Mouse (Mus musculus) 3134 (cell line): ENCODE data around the gene Lrrc19.

Experiments
- DNase-seq: peaks from one replicate; pipeline ENCODE4 v3.0.0-alpha.2; 2011; ENCODE audit warnings: low spot score; ENCODE audit not compliant: insufficient read length; ENCODE audit errors: extremely low read depth

Gene Lrrc19

DNA sequence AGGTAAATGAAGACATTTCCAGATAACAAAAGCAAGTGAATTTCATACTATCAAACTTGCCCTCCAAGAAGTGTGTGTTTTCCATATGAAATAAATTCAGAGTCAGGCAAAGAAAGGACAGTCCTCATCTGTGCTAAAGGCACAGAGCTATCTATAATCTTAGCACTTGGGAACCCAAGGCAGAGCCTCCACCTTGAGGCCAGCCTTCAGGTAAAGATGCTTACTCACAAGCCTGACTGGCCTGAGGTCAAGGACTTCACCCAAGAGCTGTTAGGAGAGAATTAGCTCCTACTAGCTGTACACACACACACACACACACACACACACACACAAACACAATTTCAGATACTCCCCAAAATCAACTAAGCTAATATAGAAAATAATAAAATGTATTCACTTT, 57.2 kb downstream of the Lrrc19 start:
- no peak for DNase-seq

DNA sequence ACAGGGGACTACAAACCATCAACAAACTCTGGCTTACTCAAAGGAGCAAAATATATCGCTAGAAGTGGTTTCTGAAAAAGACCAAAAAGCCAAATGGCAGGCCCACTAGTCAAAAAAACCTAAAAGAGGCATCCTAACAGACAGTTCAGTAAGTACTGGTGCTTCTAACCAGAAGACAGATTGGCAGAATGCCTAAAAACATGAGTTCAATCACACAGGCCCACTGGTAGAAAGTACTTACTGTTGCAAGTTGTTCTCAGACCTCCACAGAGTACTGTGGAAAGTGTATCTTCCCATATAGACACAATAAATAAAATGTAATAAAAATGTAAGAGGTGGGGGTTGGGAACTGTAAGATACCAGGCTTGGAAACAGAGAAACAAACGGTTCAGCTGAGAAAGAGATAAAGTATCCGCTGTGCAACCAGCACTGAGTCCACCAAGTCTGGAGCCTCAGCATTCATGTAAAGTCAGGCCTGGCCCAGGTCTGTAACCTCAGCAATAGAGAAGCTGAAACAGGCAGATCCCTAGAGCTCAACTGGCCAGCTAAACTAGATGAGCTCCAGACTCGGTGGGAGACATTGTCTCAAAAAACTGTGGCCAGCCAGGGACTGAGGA, 58.1 kb downstream of the Lrrc19 start:
- no peak for DNase-seq
